Mouse (Mus musculus) hindbrain, embryonic 15.5 days (tissue): Measurements from ENCODE around the gene Sowaha. TPM values are rescaled to one million over a fixed set of nuclear protein-coding genes. Genes with fewer than 3 reads are reported as not detected.

ENCODE experiments used
- ATAC-seq: fragments of 200-750 bp; cut with Nextera tagmentation; 2 replicates; pipeline ENCODE4 v1.8.0; 2017; ENCODE audit warnings: low read depth, moderate number of reproducible peaks, moderate TSS enrichment; ENCODE audit not compliant: low FRiP score
- H3K27ac ChIP-seq: fragments of 300-500 bp; sonication (generic); replicated peaks from 2 replicates; pipeline ENCODE4 v1.5.1; 2015; ENCODE audit warnings: mild to moderate bottlenecking, inconsistent platforms
- H3K27me3 ChIP-seq: fragments of 300-500 bp; sonication (generic); 2 replicates; pipeline ENCODE4 v1.6.1; 2015; ENCODE audit warnings: control low read depth, inconsistent platforms
- H3K36me3 ChIP-seq: fragments of 300-500 bp; sonication (generic); 2 replicates; pipeline ENCODE4 v1.6.1; 2015; ENCODE audit warnings: control low read depth, inconsistent platforms
- H3K4me1 ChIP-seq: fragments of 300-500 bp; sonication (generic); replicated peaks from 2 replicates; pipeline ENCODE4 v1.6.1; 2015; ENCODE audit warnings: control low read depth, inconsistent platforms
- H3K4me2 ChIP-seq: fragments of 300-500 bp; sonication (generic); 2 replicates; pipeline ENCODE4 v1.6.1; 2015; ENCODE audit warnings: moderate library complexity, mild to moderate bottlenecking, inconsistent platforms
- H3K4me3 ChIP-seq: fragments of 300-500 bp; sonication (generic); 2 replicates; pipeline ENCODE4 v1.5.1; 2015; ENCODE audit warnings: mild to moderate bottlenecking, inconsistent platforms
- H3K9ac ChIP-seq: fragments of 300-500 bp; sonication (generic); 2 replicates; pipeline ENCODE4 v1.6.1; 2015; ENCODE audit warnings: inconsistent platforms
- H3K9me3 ChIP-seq: fragments of 300-500 bp; sonication (generic); 2 replicates; pipeline ENCODE4 v1.6.1; 2016; ENCODE audit warnings: control low read depth, inconsistent platforms
- WGBS: fragments of 180-500 bp; shearing (Covaris S2); methylation state at CpG from one replicate; pipeline ENCODE4 v1.1.7; 2015; 5-methylcytosine and 5-hydroxymethylcytosine counted together
- polyA plus RNA-seq: library from polyadenylated mRNA; unstranded; fragments of >200 nt; fragmentation: Nextera tagmentation; extraction: Ambion mirVana; gene quantifications from 2 replicates; pipeline ENCODE4 v1.2.1, GENCODE M21; 2015

Sowaha gene
- polyA plus RNA-seq, 1 experiment from 2014 or later: 1.6 TPM

DNA sequence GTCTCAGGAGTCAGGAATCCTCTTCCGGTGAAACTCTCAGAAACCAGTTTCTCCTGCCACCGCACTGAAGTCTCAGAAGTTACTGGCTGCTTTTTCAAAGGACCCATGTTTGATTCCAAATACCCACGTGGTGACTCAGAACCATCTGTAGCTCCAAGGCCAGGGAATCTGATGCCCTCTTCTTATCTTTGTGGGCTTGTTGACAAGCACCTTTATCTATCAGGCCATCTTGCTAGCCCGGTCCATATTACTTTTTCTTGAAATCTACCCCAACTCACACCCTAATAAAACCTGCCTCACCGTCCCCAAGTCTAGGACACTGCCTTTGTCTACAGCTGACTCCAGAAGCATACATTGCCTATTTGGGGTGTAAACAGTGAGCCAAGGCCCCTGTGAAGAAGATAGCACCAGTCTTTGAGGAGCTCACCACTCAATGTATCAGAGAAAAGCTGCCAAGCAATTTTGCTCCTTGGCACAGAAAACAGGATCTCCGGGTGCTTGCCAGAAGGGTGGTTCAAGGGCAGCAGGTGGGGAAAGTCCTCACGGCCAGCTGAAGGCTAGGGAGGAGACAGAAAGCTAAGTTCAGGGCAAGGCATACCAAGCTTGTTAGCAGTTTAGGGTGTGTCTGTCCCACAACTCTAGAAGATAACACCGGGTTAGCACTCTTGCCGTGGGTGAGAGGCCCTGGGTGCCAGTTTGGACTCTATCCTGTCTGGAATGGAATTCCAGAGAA is 3.3 kb upstream of the Sowaha start:
- peaks cover 64% of the 10 kb centered on the region for H3K27me3 ChIP-seq
- H3K4me3 ChIP-seq: no peak overlapping the region
- peaks cover 25% of the 10 kb centered on the region for H3K4me1 ChIP-seq
- H3K36me3 ChIP-seq: no peaks in the 10 kb centered on the region
- H3K9me3 ChIP-seq: no peaks in the 10 kb centered on the region
- H3K27ac ChIP-seq: no peak overlapping the region
- ATAC-seq: no peak
- H3K4me2 ChIP-seq: no peak overlapping the region
- 85% methylated on average over 9 of the region's 9 CpGs for WGBS
- no peak overlapping the region for H3K9ac ChIP-seq

DNA sequence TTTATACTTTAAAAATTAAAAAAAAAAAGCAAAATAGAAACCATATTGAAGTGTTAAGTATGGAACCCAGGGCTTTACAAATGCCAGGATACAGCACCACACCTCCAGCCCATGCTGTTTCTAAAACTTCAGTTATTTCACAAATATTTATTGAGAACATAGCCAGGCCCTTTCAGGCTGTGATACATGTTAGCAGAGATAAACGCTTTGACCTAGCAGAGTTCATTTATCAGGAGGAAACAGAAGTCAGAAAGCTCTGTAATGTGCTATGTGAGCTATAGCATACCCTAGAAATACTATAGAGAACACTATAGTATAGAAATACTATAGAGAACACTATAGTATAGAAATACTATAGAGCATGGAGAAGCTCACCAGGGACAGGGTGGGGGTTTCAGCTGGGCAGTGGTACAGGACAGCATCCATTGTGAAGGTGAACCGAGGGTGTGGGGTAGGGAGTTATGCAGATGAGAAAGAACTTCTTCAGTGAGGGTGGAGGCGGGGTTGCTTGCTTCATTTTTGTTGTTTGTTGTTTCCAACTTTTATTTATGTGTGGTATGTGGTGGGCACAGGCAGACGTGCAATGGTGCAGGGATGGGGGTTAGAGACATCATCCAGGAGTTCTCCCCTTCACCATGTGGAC is 1.1 kb upstream of the Sowaha start:
- Histone ChIP-seq H3K4me2 (no peak overlapping the region), H3K27me3 (peaks cover 68% of the 10 kb centered on the region), H3K9ac (no peak overlapping the region), H3K4me1 (peaks cover 19% of the 10 kb centered on the region), H3K4me3 (no peak overlapping the region), H3K27ac (no peak overlapping the region), H3K36me3 (no peaks in the 10 kb centered on the region), H3K9me3 (no peaks in the 10 kb centered on the region)
- WGBS: 77% methylated on average over 4 of the region's 4 CpGs
- no peak for ATAC-seq

DNA sequence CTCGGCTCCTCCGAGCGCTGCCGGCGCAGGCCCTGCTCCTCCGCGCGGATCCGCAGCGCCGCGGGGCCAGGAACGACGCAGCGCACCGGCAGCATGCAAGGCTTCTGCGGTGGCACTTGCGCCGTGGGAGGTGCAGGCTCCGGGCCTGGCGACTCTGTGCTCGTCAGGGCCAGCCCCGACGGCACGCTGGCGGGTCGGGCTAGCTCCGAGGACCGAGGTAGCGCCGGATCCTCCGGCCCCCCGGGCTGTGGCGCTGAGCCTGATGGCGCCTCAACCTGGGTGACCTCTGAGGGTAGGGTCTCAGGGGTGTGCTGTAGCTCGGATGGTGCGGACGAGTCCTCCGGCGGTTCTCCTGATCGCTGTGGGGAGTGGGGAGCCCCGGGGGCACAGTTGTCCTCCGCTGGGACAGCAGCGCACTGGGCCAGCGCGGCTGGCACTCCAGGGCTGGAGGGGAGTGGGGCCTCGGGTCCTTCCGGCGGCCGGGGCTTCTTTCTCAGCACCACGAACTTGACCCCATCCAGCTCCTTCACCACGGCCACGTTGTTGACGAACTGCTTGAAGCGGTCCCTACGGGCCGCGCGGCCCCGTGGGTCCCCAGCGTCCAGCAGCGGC is 797 bp downstream of the Sowaha start:
- no peaks in the 10 kb centered on the region for H3K36me3 ChIP-seq
- WGBS: 1% methylated on average over 62 of the region's 62 CpGs
- peaks cover 73% of the 10 kb centered on the region for H3K27me3 ChIP-seq
- H3K4me2 ChIP-seq: peak overlapping the region; percentile 71
- H3K9ac ChIP-seq: peak overlapping the region; percentile 39
- H3K27ac ChIP-seq: no peak overlapping the region
- H3K9me3 ChIP-seq: no peaks in the 10 kb centered on the region
- H3K4me1 ChIP-seq: peaks cover 28% of the 10 kb centered on the region
- ATAC-seq: 0 out of 2 replicates have a peak, but pooled peaks have one; percentile 12
- peak overlapping the region; percentile 46 for H3K4me3 ChIP-seq

DNA sequence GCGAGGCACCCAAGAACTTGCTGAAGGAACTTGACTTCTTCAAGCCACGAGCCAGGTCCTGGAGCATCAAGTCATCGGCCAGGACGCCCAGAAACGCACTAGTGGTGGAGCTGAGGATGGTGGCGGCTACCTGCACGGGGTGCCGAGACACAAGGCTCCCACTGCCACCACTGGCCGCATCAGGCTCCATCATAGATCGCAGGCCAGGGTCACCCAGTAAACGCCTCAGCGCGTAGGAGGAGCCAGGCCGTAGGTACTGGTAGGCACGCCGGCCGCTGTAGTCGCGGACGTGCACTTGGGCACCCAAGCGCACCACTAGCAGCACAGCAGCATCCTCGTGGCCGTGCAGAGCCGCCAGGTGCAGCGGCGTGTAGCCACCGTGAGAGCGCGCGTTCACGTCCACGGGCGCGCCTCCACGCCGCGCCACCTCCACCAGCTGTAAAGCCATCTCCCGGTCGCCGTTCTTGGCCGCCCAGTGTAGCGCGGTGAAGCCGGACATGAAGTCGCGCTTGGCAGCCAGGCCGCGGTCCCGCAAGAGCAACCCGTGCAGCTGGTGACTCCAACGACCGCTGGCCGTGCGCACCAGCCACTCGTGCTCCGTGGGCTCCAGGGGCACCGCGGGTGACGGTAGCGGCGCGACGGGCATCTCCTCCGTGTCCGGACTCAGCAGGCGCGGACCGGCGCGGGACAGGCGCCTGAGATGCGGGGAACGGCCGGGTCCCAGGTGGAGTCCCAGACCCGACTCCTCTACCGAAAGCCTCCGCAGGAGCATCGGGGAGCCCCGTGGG is 1.5 kb downstream of the Sowaha start:
- H3K9ac ChIP-seq: peak overlapping the region; percentile 28
- 7% methylated on average over 79 of the region's 79 CpGs for WGBS
- H3K4me3 ChIP-seq: peak overlapping the region; percentile 46
- peaks cover 77% of the 10 kb centered on the region for H3K27me3 ChIP-seq
- peak overlapping the region; percentile 71 for H3K4me2 ChIP-seq
- no peak overlapping the region for H3K27ac ChIP-seq
- no peaks in the 10 kb centered on the region for H3K9me3 ChIP-seq
- peaks cover 28% of the 10 kb centered on the region for H3K4me1 ChIP-seq
- H3K36me3 ChIP-seq: no peaks in the 10 kb centered on the region
- ATAC-seq: peak; percentile 32; the same call in 1 of the 2 replicates

DNA sequence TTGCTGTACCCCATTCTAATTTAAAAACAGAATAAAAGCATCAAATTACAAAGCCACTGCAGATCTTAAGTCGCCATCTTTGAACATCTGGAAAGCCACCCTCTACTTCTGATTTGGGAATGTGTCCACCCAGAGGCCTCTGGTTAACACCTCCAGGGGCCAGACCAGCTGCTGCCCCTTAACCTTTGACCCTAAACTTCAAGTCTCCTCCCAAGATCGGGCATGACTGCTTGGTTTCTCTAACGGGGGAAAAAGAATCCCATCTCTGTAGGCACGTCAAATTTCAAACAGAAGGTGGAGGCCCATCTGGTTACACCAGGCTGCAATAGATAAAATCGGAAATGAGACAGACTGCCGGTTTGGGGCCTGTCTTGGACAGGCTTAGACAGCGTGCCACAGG is 2.2 kb downstream of the Sowaha start:
- Histone ChIP-seq H3K4me2 (no peak overlapping the region), H3K4me1 (peaks cover 28% of the 10 kb centered on the region), H3K9me3 (no peaks in the 10 kb centered on the region), H3K36me3 (no peaks in the 10 kb centered on the region), H3K27me3 (peaks cover 76% of the 10 kb centered on the region), H3K4me3 (no peak overlapping the region; the same call in 1 of the 2 replicates), H3K9ac (no peak overlapping the region), H3K27ac (no peak overlapping the region)
- WGBS: 44% methylated on average over 7 of the region's 7 CpGs
- no peak for ATAC-seq

DNA sequence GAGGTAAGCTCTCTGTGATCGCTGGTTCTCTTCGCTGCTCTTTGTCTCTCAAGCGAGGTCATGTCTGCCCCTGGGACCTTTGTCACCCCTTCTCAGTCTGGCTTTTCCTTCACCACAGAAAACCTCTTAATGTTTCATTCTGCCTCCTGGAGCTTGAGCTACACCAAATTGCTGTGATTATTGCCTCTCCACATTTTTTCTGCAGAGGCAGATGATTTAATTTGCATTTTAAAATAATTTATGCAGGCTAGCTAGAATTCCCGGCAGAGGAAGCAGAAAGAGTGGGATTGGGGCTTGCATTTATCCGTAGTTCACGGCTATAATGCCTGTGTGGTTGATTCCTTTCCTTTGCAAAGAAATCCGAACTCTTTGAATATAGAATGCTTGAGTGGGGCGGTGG is 4.5 kb downstream of the Sowaha start:
- H3K4me3 ChIP-seq: no peak overlapping the region
- H3K27ac ChIP-seq: 0 out of 2 replicates have a peak overlapping the region, but pooled peaks have one; percentile 4
- H3K9ac ChIP-seq: no peak overlapping the region
- no peaks in the 10 kb centered on the region for H3K9me3 ChIP-seq
- no peak for ATAC-seq
- H3K36me3 ChIP-seq: no peaks in the 10 kb centered on the region
- WGBS: 13% methylated on average over 8 of the region's 8 CpGs
- peak overlapping the region; percentile 42 for H3K4me2 ChIP-seq
- peaks cover 31% of the 10 kb centered on the region for H3K4me1 ChIP-seq
- H3K27me3 ChIP-seq: peaks cover 64% of the 10 kb centered on the region

DNA sequence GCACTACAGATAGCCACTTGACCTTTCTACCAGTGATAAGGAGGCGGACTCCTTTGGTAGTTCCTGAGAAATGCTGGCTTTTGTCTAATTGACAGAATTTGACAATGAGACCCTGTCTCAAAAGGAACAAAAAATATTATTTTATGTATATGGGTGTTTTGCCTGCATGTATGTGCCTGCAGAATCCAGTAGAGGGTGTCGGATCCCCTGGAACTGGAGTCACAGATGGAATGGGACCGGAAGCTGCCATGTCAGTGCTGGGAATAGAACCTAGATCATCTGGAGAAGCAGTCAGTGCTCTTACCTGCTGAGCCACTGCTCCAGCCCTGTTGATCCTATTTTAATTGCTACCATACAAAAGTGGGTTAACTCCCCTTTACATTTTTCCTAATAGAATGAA is 7.4 kb downstream of the Sowaha start:
- Histone ChIP-seq H3K36me3 (no peaks in the 10 kb centered on the region), H3K4me1 (peaks cover 21% of the 10 kb centered on the region), H3K27ac (no peak overlapping the region), H3K9me3 (no peaks in the 10 kb centered on the region), H3K27me3 (peaks cover 36% of the 10 kb centered on the region), H3K4me3 (no peak overlapping the region), H3K4me2 (no peak overlapping the region), H3K9ac (no peak overlapping the region)
- 83% methylated on average over 3 of the region's 3 CpGs for WGBS
- ATAC-seq: no peak

DNA sequence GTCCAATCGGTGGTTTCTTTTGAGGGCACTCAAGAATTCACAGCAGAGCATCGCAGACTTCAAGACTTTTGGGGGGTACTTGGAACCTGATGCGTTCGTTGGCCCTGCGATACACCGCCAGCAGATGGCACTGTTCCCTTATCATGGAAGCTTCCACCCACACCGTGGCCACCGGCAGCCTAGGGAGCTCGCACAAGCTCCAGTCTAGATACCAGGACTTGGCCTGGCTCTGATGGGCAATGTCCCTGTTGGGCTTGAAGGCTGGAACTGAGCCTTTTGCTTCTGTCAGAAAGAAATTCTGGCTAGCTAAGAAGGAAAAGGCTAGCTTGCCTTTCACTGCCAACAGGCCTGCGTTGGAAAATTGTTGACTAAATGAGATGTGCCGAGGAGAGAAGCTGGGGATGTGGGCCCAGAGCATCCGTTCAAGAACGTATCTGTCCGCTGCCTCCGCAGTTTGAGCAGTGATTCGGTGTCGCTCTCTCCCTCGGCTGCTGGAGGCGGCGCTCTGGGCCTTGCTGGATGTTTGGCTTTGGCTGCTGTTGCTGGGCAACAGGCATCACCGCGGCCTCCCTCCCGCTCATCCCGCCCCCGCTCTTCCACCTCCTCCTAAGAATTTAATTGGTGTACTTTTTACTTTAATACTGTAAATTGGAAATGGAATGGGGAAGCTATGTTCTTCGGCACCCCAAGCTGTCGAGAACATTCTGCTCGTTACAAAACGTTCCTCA is 9.9 kb downstream of the Sowaha start, which contains the start of gene Gm9837:
Gm9837 (minus strand) TSS at position 512 of the 728 bp plus-strand sequence.
- ATAC-seq: peak; percentile 81
- H3K27ac ChIP-seq: peak within 1 kb of the TSS; percentile 55
- 2% methylated on average over 29 of the region's 29 CpGs for WGBS
- H3K4me3 ChIP-seq: peak within 1 kb of the TSS; percentile 21
- peaks cover 35% of the 10 kb centered on the region for H3K27me3 ChIP-seq
- peaks cover 18% of the 10 kb centered on the region for H3K4me1 ChIP-seq
- H3K9me3 ChIP-seq: no peaks in the 10 kb centered on the region
- no peaks in the 10 kb centered on the region for H3K36me3 ChIP-seq
- H3K4me2 ChIP-seq: peak within 1 kb of the TSS; percentile 55
- 0 out of 2 replicates have a peak within 1 kb of the TSS, but pooled peaks have one; percentile 29 for H3K9ac ChIP-seq

DNA sequence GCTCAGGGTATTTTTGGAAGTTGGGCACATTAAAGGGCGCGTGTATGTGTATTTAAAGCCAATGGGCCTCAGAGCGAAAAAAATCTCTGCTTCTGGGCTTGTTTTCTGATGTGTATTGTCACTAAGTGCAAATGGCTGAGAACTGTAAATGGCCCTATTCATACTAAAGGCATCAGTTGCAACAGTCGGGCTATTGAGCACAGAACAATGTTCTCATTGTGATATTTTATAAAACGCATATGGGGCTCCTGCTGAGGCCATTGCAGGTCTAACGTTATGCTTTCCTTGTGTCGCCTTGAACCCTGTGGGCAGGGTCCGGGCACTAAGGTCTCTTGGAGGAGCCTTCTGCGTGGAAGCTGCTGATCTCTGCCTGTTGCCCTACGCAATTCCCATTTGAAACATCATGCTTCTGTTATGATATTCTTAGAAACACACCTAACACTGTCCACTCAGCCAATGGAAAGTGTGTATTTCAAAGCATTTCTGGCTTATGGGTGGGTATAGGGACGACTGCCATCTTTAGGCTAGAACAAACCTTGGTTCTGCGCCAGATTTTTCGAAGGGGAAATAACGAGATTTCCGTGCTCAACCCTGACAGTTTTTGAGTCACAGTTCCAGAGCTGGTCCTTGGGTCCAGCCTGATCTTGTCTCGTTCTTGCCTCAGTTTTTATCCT is 10.6 kb downstream of the Sowaha start:
- H3K9me3 ChIP-seq: no peaks in the 10 kb centered on the region
- no peak for ATAC-seq
- WGBS: 31% methylated on average over 16 of the region's 16 CpGs
- no peak overlapping the region for H3K27ac ChIP-seq
- H3K4me3 ChIP-seq: no peak overlapping the region
- H3K9ac ChIP-seq: no peak overlapping the region
- H3K4me2 ChIP-seq: peak overlapping the region; percentile 55
- no peaks in the 10 kb centered on the region for H3K36me3 ChIP-seq
- H3K27me3 ChIP-seq: peaks cover 37% of the 10 kb centered on the region
- H3K4me1 ChIP-seq: peaks cover 18% of the 10 kb centered on the region

DNA sequence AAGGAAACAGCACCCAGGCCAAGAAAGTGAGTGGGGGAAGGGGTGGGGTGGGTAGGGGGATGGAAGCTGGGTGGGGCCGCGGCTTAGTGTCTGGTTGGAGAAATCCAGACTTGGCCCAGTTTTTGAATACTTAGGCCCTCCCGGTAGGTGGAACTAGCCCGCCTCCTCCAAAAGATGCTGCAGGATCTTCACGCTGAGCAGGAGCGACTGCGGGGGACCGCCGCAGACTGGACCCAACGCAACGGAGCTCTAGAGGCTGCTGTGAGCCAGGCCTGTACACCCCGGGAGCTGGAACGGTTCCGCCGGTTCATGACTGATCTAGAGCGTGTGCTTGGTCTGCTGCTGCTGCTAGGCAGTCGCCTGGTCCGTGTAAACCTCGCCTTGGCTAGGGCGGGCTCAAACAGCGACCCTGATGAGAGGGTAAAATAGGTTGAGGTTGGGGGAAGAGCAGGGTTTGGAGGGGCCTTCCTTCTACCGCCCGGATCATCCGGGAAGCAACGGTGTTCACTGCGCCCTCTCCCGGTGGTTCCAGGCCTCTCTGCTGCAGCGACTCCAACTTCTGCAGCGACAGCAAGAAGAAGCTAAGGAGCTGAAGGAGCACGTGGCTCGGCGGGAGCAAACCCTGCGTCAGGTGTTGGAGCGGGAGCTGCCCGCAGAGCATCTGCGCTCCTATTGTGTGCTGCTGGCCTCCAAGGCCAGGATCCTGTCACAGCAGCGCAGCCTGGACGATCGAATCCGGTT is 13.7 kb downstream of the Sowaha start:
- Histone ChIP-seq H3K27ac (no peak overlapping the region), H3K27me3 (peaks cover 55% of the 10 kb centered on the region), H3K4me1 (peaks cover 30% of the 10 kb centered on the region), H3K9ac (peak overlapping the region; percentile 31; the same call in 1 of the 2 replicates), H3K4me2 (peak overlapping the region; percentile 59), H3K9me3 (no peaks in the 10 kb centered on the region), H3K4me3 (peak overlapping the region; percentile 33), H3K36me3 (no peaks in the 10 kb centered on the region)
- WGBS: 6% methylated on average over 39 of the region's 40 CpGs
- ATAC-seq: peak; percentile 53
